Mouse (Mus musculus) left cerebral cortex, adult 2 months (tissue): ENCODE results near the gene Fam20b. TPM values are rescaled to one million over a fixed set of nuclear protein-coding genes. Genes with fewer than 3 reads are reported as not detected.

Experiments used
- DNase-seq, 2 experiments: peaks; one replicate each; pipeline ENCODE4 v3.0.0; 2021 to 2022; ENCODE audit warnings: low spot score in 2 of 2, mixed read lengths in 1 of 2; ENCODE audit errors: extremely low spot score in 1 of 2
- H3K27ac ChIP-seq: fragments of 200-600 bp; 2 replicates; pipeline ENCODE4 v1.8.1; 2022
- H3K4me3 ChIP-seq: fragments of 200-600 bp; 2 replicates; pipeline ENCODE4 v1.8.1; 2022
- CTCF ChIP-seq: fragments of 200-600 bp; IDR thresholded peaks from 2 replicates; pipeline ENCODE4 v1.8.1; 2022; ENCODE audit warnings: antibody characterized with exemption, mild to moderate bottlenecking, moderate library complexity
- intact Hi-C: fragments of 180-260 bp; cut with DNase I; formaldehyde crosslinking; loops from one replicate; pipeline ENCODE4 v1.15.1; 2025
- total RNA-seq, 2 experiments: library from RNA; stranded (reverse); gene quantifications; 2 replicates each; pipeline ENCODE4 v1.2.3; 2021

Fam20b gene
- total RNA-seq, 2 experiments from 2014 or later, result 74.0 to 78.6 TPM

GRCm38 (mm10) chr1:156750261-156750660 is 31.4 kb upstream of the Fam20b start:
- intact Hi-C loops, result no loop called here
- no peak overlapping the region for H3K27ac ChIP-seq
- no peak for TF ChIP-seq CTCF
- DNase-seq, result no peak
- no peak overlapping the region for H3K4me3 ChIP-seq

- intact Hi-C loops, result no loop called here
- no peak overlapping the region for H3K27ac ChIP-seq
- DNase-seq, result no peak
- TF ChIP-seq CTCF, result no peak
- H3K4me3 ChIP-seq, result no peak overlapping the region
These were observed 30.2 kb upstream of the Fam20b start for GRCm38 (mm10) chr1:156749136-156749535.

GRCm38 (mm10) chr1:156748435-156749005 is 29.6 kb upstream of the Fam20b start:
- Histone ChIP-seq H3K27ac (no peak overlapping the region), H3K4me3 (no peak overlapping the region)
- intact Hi-C loops, result no loop called here
- no peak for DNase-seq
- no peak for TF ChIP-seq CTCF

GRCm38 (mm10) chr1:156745188-156745810 is 26.4 kb upstream of the Fam20b start:
- no peak for DNase-seq
- no peak for TF ChIP-seq CTCF
- H3K4me3 ChIP-seq, result no peak overlapping the region
- intact Hi-C loops, result no loop called here
- no peak overlapping the region for H3K27ac ChIP-seq

GRCm38 (mm10) chr1:156741482-156742411 is 22.9 kb upstream of the Fam20b start:
- DNase-seq, result peak; percentile 60 to 74
- Histone ChIP-seq H3K27ac (no peak overlapping the region), H3K4me3 (no peak overlapping the region)
- intact Hi-C loops, result loop anchor here (1.0 to 5.0 kb wide), 4 partner anchors 145 to 541 kb away; no protein-coding TSS in a partner anchor
- peak; percentile 96 for TF ChIP-seq CTCF

GRCm38 (mm10) chr1:156735788-156736187 is 16.9 kb upstream of the Fam20b start:
- intact Hi-C loops, result no loop called here

GRCm38 (mm10) chr1:156734019-156734418 is 15.1 kb upstream of the Fam20b start:
- no peak for TF ChIP-seq CTCF
- intact Hi-C loops, result no loop called here
- no peak for DNase-seq
- H3K27ac ChIP-seq, result no peak overlapping the region
- no peak overlapping the region for H3K4me3 ChIP-seq

More at GRCm38 (mm10) chr1:156735788-156736187, 16.9 kb upstream of the Fam20b start:
- no peak for TF ChIP-seq CTCF
- no peak overlapping the region for H3K27ac ChIP-seq
- H3K4me3 ChIP-seq, result no peak overlapping the region
- no peak for DNase-seq

- TF ChIP-seq CTCF, result no peak
- no peak overlapping the region for H3K27ac ChIP-seq
- intact Hi-C loops, result no loop called here
- no peak for DNase-seq
- no peak overlapping the region for H3K4me3 ChIP-seq
These were observed 14.7 kb upstream of the Fam20b start for GRCm38 (mm10) chr1:156733559-156733958.

GRCm38 (mm10) chr1:156732996-156733395 is 14.1 kb upstream of the Fam20b start:
- DNase-seq, result no peak
- TF ChIP-seq CTCF, result no peak
- intact Hi-C loops, result no loop called here
- Histone ChIP-seq H3K4me3 (no peak overlapping the region), H3K27ac (no peak overlapping the region)

- intact Hi-C loops, result no loop called here
- Histone ChIP-seq H3K4me3 (no peak overlapping the region), H3K27ac (no peak overlapping the region)
- DNase-seq, result no peak
- TF ChIP-seq CTCF, result peak; percentile 44
These were observed 11.9 kb upstream of the Fam20b start for GRCm38 (mm10) chr1:156730802-156731201.

- Histone ChIP-seq H3K27ac (no peak overlapping the region), H3K4me3 (no peak overlapping the region)
- intact Hi-C loops, result no loop called here
- no peak for TF ChIP-seq CTCF
- no peak for DNase-seq
These were observed 8.6 kb upstream of the Fam20b start for GRCm38 (mm10) chr1:156727234-156728108.
